Mouse (Mus musculus): ENCODE data around the gene Gpr108.

Gene Gpr108

DNA sequence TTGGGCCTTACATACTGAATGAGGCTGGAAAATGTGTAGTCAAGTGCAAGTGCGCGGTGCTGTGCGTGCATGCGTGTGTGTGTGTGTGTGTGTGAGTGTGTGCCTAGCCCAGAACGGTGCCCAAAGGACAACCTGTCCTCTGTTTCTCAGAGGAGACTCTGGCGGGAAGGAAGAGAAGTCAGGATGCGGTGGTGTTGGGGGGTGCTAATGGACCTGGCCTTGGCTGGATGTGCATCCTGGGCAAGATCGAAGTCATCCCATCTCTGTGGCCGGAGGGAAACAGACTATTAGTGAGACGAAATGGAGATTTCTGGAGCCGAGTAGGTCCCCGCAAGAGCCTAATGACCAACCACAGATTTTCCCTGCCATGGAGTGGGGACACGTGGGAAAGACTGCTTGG is 525 bp upstream of the Gpr108 start:
- in situ Hi-C loops (cut with MboI, MseI): loop anchor here (5.0 kb wide), 2 partner anchors 44 to 251 kb away; partner anchors contain the start of gene Alkbh7

GRCm38 (mm10) chr17:57247393-57248200 is 649 bp downstream of the Gpr108 start:
- in situ Hi-C loops (cut with MboI, MseI): loop anchor here (5.0 kb wide), 2 partner anchors 45 to 250 kb away; partner anchors contain the start of gene Alkbh7

GRCm38 (mm10) chr17:57246663-57247392 is 1.4 kb downstream of the Gpr108 start:
- in situ Hi-C loops (cut with MboI, MseI): loop anchor here (5.0 kb wide), 2 partner anchors 45 to 250 kb away; partner anchors contain the start of gene Alkbh7

GRCm38 (mm10) chr17:57245311-57245929 is 2.8 kb downstream of the Gpr108 start:
- in situ Hi-C loops (cut with MboI, MseI): loop anchor here (5.0 kb wide), 2 partner anchors 47 to 248 kb away; partner anchors contain the start of gene Alkbh7

DNA sequence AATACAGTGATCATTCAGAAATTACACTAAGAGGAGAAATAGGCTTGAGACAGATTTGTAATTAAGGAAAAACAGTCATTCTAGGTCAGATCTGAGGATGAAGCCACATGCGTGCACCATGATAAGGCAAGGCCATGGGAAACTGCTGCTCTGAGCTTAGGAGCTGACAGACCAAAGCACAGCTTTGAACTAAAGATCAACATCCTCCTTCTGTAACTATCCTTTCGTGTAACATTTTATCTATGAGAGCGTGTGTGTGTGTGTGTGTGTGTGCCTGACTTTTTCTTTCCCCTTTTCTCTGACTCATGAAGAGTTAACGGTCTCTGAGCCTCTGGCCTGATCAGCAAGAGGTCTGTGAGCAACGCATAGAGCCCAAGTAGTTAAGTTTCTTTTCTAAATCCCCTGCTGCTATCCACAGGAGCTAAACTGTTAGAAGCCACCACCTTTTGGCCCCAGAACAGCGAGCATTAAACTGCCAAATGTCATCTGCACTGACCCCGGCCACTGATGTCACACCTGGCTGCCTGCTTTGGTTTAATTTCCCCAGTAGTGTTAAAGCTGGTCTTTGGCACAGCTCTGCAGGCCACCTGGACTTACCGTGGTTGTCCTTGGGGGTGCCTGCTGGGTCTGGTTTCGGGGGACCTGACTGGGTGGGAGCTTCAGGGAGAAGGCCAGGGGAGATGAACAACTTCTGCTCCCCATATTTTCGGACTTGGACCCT is 4.4 kb downstream of the Gpr108 start:
- in situ Hi-C loops (cut with MboI, MseI): no loop called here

- in situ Hi-C loops (cut with MboI, MseI): no loop called here
Measured at GRCm38 (mm10) chr17:57237181-57237580, 11.1 kb downstream of the Gpr108 start.

- in situ Hi-C loops (cut with MboI, MseI): no loop called here
Measured at GRCm38 (mm10) chr17:57235803-57236202, 12.4 kb downstream of the Gpr108 start.

DNA sequence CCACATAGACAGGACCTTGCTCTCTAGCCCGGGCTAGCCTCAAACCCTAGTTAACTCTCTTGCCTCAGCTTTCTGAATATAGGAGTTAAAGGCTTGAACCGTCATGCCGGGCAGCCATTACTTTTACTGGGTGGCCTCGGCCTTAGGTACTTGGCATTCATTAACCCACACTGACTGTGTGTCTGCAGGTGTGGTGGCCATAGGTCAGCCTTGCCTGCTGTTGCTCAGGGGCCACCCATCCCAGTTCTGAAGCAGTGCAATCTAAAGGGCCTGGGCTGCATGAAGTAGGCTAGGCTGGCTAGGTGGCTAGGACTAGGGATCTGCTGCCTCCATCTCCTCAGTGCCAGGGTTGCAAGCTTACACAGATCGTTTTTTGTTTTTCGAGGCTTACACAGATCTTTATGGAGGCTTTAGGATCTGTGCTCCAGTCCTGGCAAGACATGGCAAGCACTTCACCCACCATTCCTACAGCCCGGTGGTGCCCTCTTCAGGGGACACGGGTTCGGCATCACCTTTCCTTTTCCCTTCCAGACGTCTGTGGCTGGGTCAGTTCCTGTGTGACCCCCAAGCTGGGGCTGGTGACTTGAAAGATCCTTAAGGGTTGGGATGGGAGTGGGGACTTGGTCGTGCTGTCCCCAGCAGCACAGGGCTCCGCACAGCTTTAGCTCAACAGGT is 13.9 kb downstream of the Gpr108 start:
- in situ Hi-C loops (cut with MboI, MseI): no loop called here

DNA sequence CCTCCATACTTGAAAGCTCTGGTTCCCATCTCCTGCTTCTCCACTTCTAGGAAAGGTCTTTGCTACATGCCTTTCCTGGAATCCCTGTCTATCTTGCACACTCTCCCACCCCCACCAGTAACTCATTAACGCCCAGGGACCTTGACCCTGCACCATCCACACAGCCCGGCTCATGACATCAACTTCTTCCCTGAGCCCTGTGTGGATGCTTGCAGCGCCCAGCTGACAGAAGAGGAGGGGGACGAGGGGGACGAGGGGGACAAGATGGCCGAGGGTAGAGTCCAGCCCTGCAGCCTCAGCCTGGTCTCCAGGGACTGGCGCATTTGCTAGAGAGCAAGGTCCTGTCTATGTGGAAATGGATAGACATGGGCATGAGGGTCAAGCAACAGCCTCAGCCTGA is 15.2 kb downstream of the Gpr108 start:
- in situ Hi-C loops (cut with MboI, MseI): no loop called here

DNA sequence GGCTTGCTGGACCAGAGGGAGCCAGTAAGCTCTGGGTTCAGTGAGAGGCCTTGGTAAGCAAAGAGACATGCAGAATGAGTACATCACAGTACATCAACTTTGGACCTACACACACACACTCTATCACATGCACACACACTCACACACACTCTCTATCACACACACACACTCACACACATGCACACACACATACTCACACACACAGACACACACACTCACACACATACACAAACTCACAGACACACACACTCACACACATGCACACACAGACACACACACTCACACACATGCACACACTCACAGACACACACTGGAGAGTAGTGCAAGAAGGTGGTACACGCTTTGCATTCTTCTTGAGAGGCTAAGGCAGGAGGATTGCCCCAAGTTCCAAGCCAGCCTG is 16.0 kb downstream of the Gpr108 start:
- in situ Hi-C loops (cut with MboI, MseI): no loop called here

DNA sequence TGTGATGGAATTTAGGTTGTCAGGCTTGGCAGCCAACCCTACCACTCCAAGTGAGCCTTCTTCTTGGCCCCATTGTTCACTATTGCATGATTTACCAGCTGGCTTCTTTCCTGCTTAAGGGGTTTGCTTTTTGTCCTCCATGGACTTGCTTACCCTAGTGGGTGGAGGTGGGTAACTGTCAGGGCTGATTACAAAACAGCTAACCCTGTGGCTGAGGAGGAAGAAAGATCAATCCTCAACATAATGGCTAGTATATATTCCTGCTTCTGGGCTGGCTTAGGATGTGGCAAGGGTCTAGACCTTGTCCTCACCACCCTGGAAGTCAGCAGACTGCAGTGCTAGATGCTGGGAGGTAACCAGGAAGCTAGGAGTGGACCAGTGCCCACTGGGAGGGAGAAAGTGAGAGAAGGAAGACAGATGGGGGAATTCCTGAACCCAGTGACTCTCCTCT is 16.9 kb downstream of the Gpr108 start:
- in situ Hi-C loops (cut with MboI, MseI): no loop called here

DNA sequence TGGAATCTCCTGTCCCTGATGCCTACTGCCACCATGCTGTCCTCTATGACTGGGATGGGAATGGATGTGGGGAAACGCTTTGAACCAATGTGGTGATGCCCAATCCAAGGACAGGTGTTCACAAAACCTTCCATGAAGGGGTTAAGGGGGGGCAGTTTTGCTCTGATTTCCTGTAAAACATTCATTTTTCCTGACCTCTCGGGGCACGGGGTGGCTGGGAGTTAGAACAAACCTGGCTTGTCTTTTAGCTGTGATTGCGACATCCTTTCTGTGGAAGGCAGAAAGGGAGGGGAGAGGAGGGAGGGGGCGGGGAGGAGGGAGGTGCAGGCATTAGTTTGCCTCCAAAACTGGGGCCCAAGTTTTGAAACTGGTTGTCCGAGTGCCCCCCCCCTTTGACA is 17.5 kb downstream of the Gpr108 start:
- in situ Hi-C loops (cut with MboI, MseI): no loop called here

GRCm38 (mm10) chr17:57229851-57230727 is 18.2 kb downstream of the Gpr108 start:
- in situ Hi-C loops (cut with MboI, MseI): loop anchor here (5.0 kb wide), 1 partner anchor 102 kb away; no protein-coding TSS in a partner anchor

DNA sequence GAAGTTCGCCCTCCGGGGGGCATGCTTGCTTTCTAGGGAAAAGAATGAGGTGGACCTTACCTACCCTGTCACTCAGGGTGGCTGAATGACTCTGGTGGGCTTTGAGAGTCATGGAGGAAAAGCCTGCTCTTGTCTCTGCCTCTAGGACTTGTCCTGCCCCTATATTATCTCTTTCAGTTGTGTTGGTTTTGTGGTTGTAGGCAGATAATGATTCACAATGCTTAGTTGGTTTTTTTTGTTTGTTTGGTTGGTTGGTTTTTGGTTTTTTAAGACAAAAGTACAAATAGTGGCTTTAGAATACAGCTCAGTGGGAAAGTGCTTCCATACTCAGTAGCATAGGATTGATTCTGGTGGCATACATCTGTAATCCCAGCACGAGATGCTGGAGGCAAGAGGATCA is 19.4 kb downstream of the Gpr108 start:
- in situ Hi-C loops (cut with MboI, MseI): loop anchor here (5.0 kb wide), 1 partner anchor 103 kb away; no protein-coding TSS in a partner anchor

- in situ Hi-C loops (cut with MboI, MseI): loop anchor here (5.0 kb wide), 1 partner anchor 104 kb away; no protein-coding TSS in a partner anchor
Measured at GRCm38 (mm10) chr17:57228014-57228413, 20.2 kb downstream of the Gpr108 start, which contains the start of gene C3. Gene C3 (minus strand): TSS chr17:57228136.

DNA sequence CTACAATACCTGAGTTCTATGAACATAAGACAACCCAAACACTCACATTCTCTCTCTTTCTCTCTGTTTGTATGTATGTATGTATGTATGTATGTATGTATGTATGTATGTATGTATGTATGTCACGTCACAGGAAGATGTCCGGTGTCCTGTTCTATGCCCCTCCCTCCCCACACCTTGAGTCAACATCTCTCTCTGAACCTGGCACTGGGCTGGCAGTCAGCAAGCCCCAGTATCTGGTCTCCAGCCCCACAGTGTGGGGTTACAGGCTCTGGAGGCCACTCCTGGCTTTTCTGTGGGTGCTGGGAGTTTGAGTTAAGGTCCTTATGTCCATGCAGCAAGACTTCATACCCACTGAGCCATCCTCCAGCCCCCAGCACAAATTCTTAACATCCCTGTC is 20.8 kb downstream of the Gpr108 start:
- in situ Hi-C loops (cut with MboI, MseI): loop anchor here (5.0 kb wide), 1 partner anchor 105 kb away; no protein-coding TSS in a partner anchor

DNA sequence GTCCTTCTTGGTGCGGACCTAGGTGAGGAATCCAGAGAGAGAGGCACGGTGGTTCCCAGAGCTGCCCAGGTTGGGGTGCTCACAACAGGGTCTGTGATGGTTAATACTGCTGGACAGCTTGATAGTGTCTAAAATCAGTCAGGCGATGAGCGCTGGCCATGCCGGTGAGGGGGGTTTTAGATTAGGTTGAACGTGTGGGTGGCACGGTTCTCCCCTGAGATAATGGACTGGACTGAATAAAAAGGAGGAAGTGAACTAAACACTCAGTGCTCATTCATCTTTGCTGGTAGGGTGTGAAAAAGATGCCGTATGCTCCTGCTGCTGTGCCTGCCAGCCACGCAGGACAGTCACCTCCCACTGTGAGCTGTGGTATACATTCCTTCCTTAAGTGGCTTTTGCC is 24.9 kb downstream of the Gpr108 start:
- in situ Hi-C loops (cut with MboI, MseI): no loop called here

DNA sequence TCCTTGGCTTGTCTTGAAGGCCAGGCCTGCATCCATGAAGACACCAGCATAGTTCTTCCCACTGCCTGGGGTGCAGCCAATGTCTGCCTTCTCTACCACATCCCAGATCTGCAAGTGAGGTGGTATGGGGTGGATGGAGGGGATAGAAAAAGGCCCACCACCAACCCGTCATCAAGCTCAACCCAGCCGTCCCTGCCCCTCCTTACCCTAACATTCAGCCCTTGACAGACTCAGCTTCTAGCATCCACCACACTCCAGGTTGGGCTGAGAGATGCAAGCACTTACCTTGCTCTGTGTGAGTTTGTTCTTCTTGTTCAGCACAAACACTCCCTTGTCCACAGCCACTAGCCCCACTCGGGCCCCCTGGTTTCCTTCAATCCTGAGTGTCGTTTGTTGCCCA is 26.3 kb downstream of the Gpr108 start:
- in situ Hi-C loops (cut with MboI, MseI): no loop called here

DNA sequence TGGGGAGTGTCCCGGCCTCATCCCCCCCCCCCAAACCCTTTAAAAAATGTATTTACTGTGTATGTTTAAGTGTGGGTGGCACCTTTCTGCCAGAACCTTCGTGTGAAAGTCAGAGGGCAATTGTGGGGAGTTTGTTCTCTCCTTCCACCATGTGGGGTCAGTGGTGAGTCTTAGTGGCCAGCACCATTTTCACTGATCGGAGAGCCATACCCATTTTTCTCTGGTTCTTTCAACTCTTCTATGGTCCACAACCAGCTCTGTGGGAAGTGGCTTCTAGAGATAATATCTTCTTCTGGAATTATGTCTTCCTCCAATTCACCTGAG is 28.4 kb downstream of the Gpr108 start:
- in situ Hi-C loops (cut with MboI, MseI): no loop called here
